In genomic region chr15:27216387-27216786, GRCm38 (mm10) we compare ENCODE assay signal across 17 mouse cellular contexts.
"Had no signal": no experiment of that assay in that cellular context is flagged by ENCODE, and none has a peak within 500 bp of the region (broad histone marks: within the 10 kb centered on the region; RNA-seq: fewer than 3 reads in every experiment).

No protein-coding gene starts in this region.

- H3K9ac ChIP-seq: liver, embryonic 13.5 days; liver, postnatal 0 days; lung, embryonic 15.5 days; midbrain, embryonic 15.5 days; neural tube, embryonic 12.5 days had no signal

- H3K36me3 ChIP-seq: liver, embryonic 13.5 days; lung, embryonic 15.5 days; midbrain, embryonic 15.5 days; neural tube, embryonic 12.5 days had no signal

- H3K4me2 ChIP-seq: liver, embryonic 13.5 days; lung, embryonic 15.5 days; midbrain, embryonic 11.5 days; midbrain, embryonic 15.5 days; neural tube, embryonic 12.5 days had no signal

- ATAC-seq: liver, postnatal 0 days; midbrain, embryonic 15.5 days had no signal

- H3K27me3 ChIP-seq: liver, embryonic 13.5 days; lung, embryonic 15.5 days; megakaryocyte, embryonic 14.5 days; midbrain, embryonic 15.5 days; neural tube, embryonic 12.5 days had no signal

- H3K4me1 ChIP-seq: lung, embryonic 15.5 days; megakaryocyte, embryonic 14.5 days; midbrain, embryonic 15.5 days; neural tube, embryonic 12.5 days had no signal

- H3K27ac ChIP-seq: liver, embryonic 13.5 days; lung, embryonic 15.5 days; macrophage; midbrain, embryonic 15.5 days; neural tube, embryonic 12.5 days had no signal

- H3K9me3 ChIP-seq: liver, embryonic 13.5 days; lung, embryonic 15.5 days; midbrain, embryonic 15.5 days; neural tube, embryonic 12.5 days had no signal

- H3K4me3 ChIP-seq: liver, embryonic 13.5 days; lung, embryonic 15.5 days; megakaryocyte, embryonic 14.5 days; midbrain, embryonic 15.5 days; neural tube, embryonic 12.5 days had no signal

- DNase-seq: kidney, adult 2 months; kidney, postnatal 25 days; liver; liver, embryonic 13.5 days; liver, postnatal 0 days; lung, postnatal 14 days; retina, postnatal 1 day; right cerebral cortex, postnatal 4 days; spleen, adult 18-20 months; thymus, adult 18-20 months; thymus, postnatal 14 days had no signal
